Mouse (Mus musculus) testis, adult 2 months (tissue): ENCODE data around the gene Gm20388.

Experiments
- CTCF ChIP-seq: fragments of 200-500 bp; IDR thresholded peaks from 2 replicates; pipeline ENCODE4 v1.5.1; 2012; ENCODE audit warnings: low read depth, mild to moderate bottlenecking, inconsistent platforms, low read length, moderate library complexity; ENCODE audit not compliant: control insufficient read depth, insufficient read depth, insufficient replicate concordance
- POLR2A ChIP-seq: fragments of 200-500 bp; IDR thresholded peaks from 2 replicates; pipeline ENCODE4 v1.6.1; 2012; ENCODE audit warnings: low read depth, mild to moderate bottlenecking, inconsistent platforms, low read length, moderate library complexity; ENCODE audit not compliant: control insufficient read depth

GRCm38 (mm10) chr8:121650389-121651307, 1740.0 kb downstream of the Gm20388 start:
- TF ChIP-seq POLR2A (0 out of 2 replicates have a peak, but pooled peaks have one; percentile 5), CTCF (no peak)
